Mouse (Mus musculus): Measurements from ENCODE around the gene Spata6. TPM values are rescaled to one million over a fixed set of nuclear protein-coding genes. Genes with fewer than 3 reads are reported as not detected.
A peak's percentile ranks its signal among the peaks of the same experiment; 100 is the strongest.

Spata6 gene
- polyA plus RNA-seq (2012; rRNA removed) = 943 and 944 TPM in 2 replicates

DNA sequence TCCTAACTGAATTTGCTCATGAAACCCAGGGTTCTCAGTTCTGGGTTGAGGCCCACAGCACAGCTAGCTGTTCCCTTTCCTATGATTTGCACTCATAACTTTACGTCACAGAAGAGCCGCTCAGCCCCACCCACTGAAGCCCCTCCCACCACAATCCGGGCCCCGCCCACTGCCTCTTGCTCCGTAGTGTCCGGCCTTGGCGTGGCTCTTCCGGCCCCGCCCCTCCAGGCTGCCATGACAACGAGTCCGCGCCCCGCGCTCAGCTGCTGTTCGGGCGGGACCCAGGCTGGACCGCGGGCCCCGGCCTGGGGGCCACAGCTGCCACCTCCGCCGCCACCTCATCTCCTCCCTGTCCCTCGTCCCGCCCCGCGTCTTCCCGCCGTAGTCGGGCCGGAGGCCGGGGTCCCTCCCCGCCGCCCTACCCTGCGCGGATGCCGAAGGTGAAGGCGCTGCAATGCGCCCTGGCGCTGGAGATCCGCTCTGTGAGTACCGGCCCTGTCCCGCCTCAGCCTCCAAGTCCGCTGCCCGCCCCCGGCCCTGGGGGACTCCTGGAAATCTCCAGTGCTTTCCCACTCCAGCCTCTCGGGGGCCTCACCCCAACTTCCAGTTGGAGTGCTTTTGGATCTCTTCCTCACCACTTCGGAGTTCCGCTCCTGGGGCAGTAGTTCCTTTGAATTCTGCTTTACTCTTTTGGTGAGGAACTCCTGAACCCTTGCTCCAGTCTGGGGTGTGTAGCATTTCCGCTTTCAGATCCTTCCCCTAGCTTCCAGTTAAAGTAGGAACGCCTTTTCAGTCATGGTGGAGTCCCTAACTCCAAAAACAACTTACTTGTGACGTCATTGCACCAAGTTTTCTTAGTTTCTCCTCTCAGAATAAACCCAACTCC lies at the start of gene Spata6:
Gene Spata6 (plus strand): TSS at position 209 of the 886 bp plus-strand sequence.
- Histone ChIP-seq H3K4me1 (ENCODE audit: control insufficient read depth, insufficient read depth, low read length) (peaks cover 5% of the 10 kb centered on the region), H3K36me3 (ENCODE audit: control insufficient read depth, insufficient read depth, low read length) (no peaks in the 10 kb centered on the region), H3K4me3 (ENCODE audit: control insufficient read depth, low read depth, low read length) (peak within 1 kb of the TSS; percentile 99), H3K27me3 (ENCODE audit: control insufficient read depth, insufficient read depth, low read length) (no peaks in the 10 kb centered on the region), H3K27ac (ENCODE audit: control insufficient read depth, insufficient read depth, low read depth, low read length) (peak within 1 kb of the TSS; percentile 95)
- TF ChIP-seq CTCF (IDR thresholded peaks at IDR 0.05; ENCODE audit: control insufficient read depth, insufficient read depth, insufficient replicate concordance, low read depth, low read length) (no peak), POLR2A (IDR thresholded peaks at IDR 0.05; ENCODE audit: control insufficient read depth, low read depth, low read length) (peak; percentile 92)

DNA sequence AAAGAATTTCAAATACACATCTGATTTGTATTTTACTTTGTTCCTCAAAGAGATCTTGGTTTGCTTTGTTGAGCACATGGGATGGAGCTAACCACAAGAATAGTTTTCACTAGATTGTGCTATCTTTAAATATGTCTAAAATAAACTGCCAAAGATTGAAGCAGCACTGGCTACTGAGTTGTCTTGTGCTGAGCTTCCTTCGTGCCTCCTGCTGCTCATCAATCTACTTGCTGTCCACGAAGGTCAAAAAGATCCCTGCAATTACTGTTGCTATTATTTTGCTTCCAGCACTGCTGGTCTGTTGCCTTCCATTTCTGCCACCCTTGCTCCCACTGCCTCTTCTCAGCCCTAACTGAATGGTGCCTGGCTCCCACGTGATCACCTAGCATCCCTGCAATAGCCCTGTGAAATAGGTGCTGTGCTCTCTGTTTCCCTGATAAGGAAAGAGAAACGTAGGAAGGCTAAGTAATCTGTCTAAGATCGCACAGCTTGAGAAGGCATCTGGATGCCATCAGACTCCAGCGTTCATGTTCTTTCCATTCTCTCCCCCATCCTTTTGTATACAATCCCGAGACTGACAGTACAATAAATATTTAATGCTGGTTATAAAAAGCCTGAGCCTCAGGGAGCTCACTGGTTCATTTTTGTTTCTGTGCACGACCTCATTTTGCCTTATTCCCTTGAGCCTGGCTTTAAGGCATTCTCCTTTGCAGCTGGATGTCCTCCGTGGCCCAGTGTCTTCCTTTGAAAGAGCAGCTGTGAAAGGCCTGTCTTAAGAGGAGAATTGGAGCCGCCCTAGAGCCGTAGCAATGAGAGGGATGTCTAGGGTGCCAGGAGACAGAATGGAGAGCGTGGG lies 49.0 kb upstream of the Spata6 start:
- H3K4me1 ChIP-seq (ENCODE audit: control insufficient read depth, insufficient read depth, low read length) = no peaks in the 10 kb centered on the region
- H3K27ac ChIP-seq (ENCODE audit: control insufficient read depth, insufficient read depth, low read depth, low read length) = no peak overlapping the region
- TF ChIP-seq CTCF (IDR thresholded peaks at IDR 0.05; ENCODE audit: control insufficient read depth, insufficient read depth, insufficient replicate concordance, low read depth, low read length) (no peak), POLR2A (IDR thresholded peaks at IDR 0.05; ENCODE audit: control insufficient read depth, low read depth, low read length) (no peak)

DNA sequence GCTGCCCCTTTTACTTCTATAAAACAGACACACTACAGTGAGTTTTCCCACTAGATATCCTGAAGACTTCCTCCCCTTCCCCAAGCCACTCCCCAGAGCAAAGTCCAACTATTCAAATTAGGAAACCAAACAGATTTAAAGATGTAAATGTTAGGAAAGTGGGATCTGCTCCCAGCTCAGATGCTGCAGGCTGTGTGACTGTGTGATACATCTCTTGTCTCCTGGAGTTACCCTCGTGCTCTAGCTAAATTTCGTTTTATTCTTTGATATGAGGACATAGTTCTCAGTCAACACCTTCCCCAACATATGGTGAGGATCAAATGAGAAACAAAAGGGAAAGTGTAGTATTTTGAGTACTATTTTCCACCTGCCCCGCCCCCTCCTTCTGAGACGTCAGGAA lies 48.3 kb upstream of the Spata6 start:
- Histone ChIP-seq H3K4me1 (ENCODE audit: control insufficient read depth, insufficient read depth, low read length) (no peaks in the 10 kb centered on the region), H3K27me3 (ENCODE audit: control insufficient read depth, insufficient read depth, low read length) (no peaks in the 10 kb centered on the region), H3K4me3 (ENCODE audit: control insufficient read depth, low read depth, low read length) (no peak overlapping the region), H3K36me3 (ENCODE audit: control insufficient read depth, insufficient read depth, low read length) (no peaks in the 10 kb centered on the region), H3K27ac (ENCODE audit: control insufficient read depth, insufficient read depth, low read depth, low read length) (no peak overlapping the region)
- no peak for TF ChIP-seq CTCF (IDR thresholded peaks at IDR 0.05; ENCODE audit: control insufficient read depth, insufficient read depth, insufficient replicate concordance, low read depth, low read length)
- TF ChIP-seq POLR2A (IDR thresholded peaks at IDR 0.05; ENCODE audit: control insufficient read depth, low read depth, low read length) = no peak

More for the DNA sequence above, 49.0 kb upstream of the Spata6 start:
- no peaks in the 10 kb centered on the region for H3K27me3 ChIP-seq (ENCODE audit: control insufficient read depth, insufficient read depth, low read length)
- no peaks in the 10 kb centered on the region for H3K36me3 ChIP-seq (ENCODE audit: control insufficient read depth, insufficient read depth, low read length)
- no peak overlapping the region for H3K4me3 ChIP-seq (ENCODE audit: control insufficient read depth, low read depth, low read length)

DNA sequence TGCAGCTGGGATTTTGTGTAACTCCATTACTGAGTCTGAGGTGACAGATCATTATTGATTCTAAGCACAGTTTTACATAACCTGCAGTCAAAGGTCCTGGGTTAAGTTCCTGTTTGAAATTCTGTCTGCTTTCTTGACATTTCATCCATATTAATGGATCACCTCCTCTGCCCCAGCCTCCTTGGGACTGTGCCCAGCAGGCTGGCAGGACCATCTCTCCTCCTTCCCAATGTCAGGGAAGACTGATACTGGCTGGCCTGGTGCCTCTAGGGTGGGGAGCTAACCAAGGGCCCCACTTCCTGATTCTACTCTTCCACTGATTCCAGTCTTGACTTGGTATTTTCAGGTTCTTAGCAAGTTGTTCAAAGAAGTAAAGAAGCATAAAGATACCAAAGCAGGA lies 45.9 kb upstream of the Spata6 start:
- TF ChIP-seq POLR2A (IDR thresholded peaks at IDR 0.05; ENCODE audit: control insufficient read depth, low read depth, low read length) (no peak), CTCF (IDR thresholded peaks at IDR 0.05; ENCODE audit: control insufficient read depth, insufficient read depth, insufficient replicate concordance, low read depth, low read length) (no peak)
- Histone ChIP-seq H3K4me3 (ENCODE audit: control insufficient read depth, low read depth, low read length) (no peak overlapping the region), H3K4me1 (ENCODE audit: control insufficient read depth, insufficient read depth, low read length) (no peaks in the 10 kb centered on the region), H3K36me3 (ENCODE audit: control insufficient read depth, insufficient read depth, low read length) (no peaks in the 10 kb centered on the region), H3K27me3 (ENCODE audit: control insufficient read depth, insufficient read depth, low read length) (no peaks in the 10 kb centered on the region), H3K27ac (ENCODE audit: control insufficient read depth, insufficient read depth, low read depth, low read length) (no peak overlapping the region)

DNA sequence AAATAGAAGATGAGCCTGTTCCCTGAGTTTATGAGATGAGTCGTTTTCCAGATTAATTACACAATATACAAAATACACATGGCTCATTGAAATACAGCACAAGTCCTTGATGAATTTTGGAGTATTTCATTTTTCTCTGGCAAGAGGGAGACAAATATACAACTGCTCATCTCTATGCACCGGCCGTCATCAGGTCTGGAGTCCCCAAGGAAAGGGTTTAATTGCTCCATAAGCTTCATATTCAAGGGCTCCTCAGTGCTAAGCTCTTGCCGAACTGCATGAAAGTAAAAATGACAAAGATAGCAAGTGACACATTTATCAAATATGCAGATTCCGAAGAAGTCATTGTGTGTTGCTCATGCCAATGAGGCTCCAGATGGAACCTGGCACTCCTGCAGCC lies 37.9 kb upstream of the Spata6 start:
- Histone ChIP-seq H3K27ac (ENCODE audit: control insufficient read depth, insufficient read depth, low read depth, low read length) (no peak overlapping the region), H3K27me3 (ENCODE audit: control insufficient read depth, insufficient read depth, low read length) (no peaks in the 10 kb centered on the region), H3K4me3 (ENCODE audit: control insufficient read depth, low read depth, low read length) (no peak overlapping the region), H3K36me3 (ENCODE audit: control insufficient read depth, insufficient read depth, low read length) (no peaks in the 10 kb centered on the region), H3K4me1 (ENCODE audit: control insufficient read depth, insufficient read depth, low read length) (no peaks in the 10 kb centered on the region)
- no peak for TF ChIP-seq POLR2A (IDR thresholded peaks at IDR 0.05; ENCODE audit: control insufficient read depth, low read depth, low read length)
- TF ChIP-seq CTCF (IDR thresholded peaks at IDR 0.05; ENCODE audit: control insufficient read depth, insufficient read depth, insufficient replicate concordance, low read depth, low read length) = no peak

DNA sequence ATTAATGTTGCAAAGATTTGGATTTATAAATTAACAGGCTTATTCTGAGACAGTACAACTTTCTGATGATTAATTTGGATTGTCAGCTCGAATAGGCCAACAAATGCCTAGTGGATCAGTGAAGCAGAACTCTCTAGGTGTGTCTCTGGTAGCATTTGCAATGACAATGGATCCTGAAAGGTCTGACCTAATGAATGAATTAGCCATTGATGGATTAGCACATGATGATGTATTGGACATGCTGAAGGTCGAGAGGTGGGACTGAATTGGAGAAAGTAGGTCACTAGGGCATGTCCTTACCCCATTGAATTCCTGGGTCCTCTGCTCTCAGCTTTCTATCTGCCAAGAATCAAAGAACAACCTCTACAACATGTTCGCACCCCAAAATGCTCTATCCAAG lies 37.0 kb upstream of the Spata6 start:
- Histone ChIP-seq H3K27ac (ENCODE audit: control insufficient read depth, insufficient read depth, low read depth, low read length) (no peak overlapping the region), H3K27me3 (ENCODE audit: control insufficient read depth, insufficient read depth, low read length) (no peaks in the 10 kb centered on the region), H3K36me3 (ENCODE audit: control insufficient read depth, insufficient read depth, low read length) (no peaks in the 10 kb centered on the region), H3K4me3 (ENCODE audit: control insufficient read depth, low read depth, low read length) (no peak overlapping the region), H3K4me1 (ENCODE audit: control insufficient read depth, insufficient read depth, low read length) (no peaks in the 10 kb centered on the region)
- TF ChIP-seq CTCF (IDR thresholded peaks at IDR 0.05; ENCODE audit: control insufficient read depth, insufficient read depth, insufficient replicate concordance, low read depth, low read length) = no peak
- TF ChIP-seq POLR2A (IDR thresholded peaks at IDR 0.05; ENCODE audit: control insufficient read depth, low read depth, low read length) = no peak

DNA sequence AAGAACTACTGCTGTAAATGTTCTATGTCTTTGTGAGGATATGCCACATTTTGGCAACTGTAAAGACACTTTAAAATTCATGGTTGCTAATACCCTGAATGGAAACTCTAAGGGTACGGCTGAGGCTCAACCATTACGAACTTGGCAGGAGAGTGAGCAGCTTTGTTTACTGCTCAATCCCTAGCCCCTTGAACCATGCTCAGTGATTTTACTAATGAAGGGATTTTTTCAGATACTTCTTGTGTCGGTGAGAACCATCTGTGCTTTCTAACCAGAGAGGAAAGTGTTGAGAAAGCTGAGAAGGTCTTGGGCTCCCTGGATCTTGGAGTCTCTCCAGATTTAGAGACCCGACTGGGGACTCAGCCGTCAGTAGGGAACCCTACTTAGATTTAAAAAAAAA lies 35.9 kb upstream of the Spata6 start:
- Histone ChIP-seq H3K27me3 (ENCODE audit: control insufficient read depth, insufficient read depth, low read length) (no peaks in the 10 kb centered on the region), H3K27ac (ENCODE audit: control insufficient read depth, insufficient read depth, low read depth, low read length) (no peak overlapping the region), H3K4me1 (ENCODE audit: control insufficient read depth, insufficient read depth, low read length) (no peaks in the 10 kb centered on the region), H3K36me3 (ENCODE audit: control insufficient read depth, insufficient read depth, low read length) (no peaks in the 10 kb centered on the region), H3K4me3 (ENCODE audit: control insufficient read depth, low read depth, low read length) (no peak overlapping the region)
- no peak for TF ChIP-seq CTCF (IDR thresholded peaks at IDR 0.05; ENCODE audit: control insufficient read depth, insufficient read depth, insufficient replicate concordance, low read depth, low read length)

All from testis, adult 2 months (tissue).